Mouse (Mus musculus): ENCODE measurements around the gene Sprtn. TPM values are rescaled to one million over a fixed set of nuclear protein-coding genes. Genes with fewer than 3 reads are reported as not detected.

Gene Sprtn
- polyA plus RNA-seq, 1 experiment, result 9.0 TPM

GRCm38 (mm10) chr8:124903198-124903597 is 5.5 kb downstream of the Sprtn start:
- H3K4me1 ChIP-seq (ENCODE audit: control insufficient read depth, insufficient read depth, insufficient read length, low read length), result peaks cover 5% of the 10 kb centered on the region; the same call in 1 of the 2 replicates
- no peaks in the 10 kb centered on the region for H3K27me3 ChIP-seq (ENCODE audit: control insufficient read depth, insufficient read depth, low read length)
- H3K36me3 ChIP-seq (ENCODE audit: control insufficient read depth, insufficient read depth, low read length), result peaks cover 56% of the 10 kb centered on the region
- H3K27ac ChIP-seq (ENCODE audit: insufficient read depth, low read depth, low read length), result no peak overlapping the region
- TF ChIP-seq CTCF (IDR thresholded peaks at IDR 0.05; ENCODE audit: extremely low read depth, insufficient read length, insufficient replicate concordance, low read depth, low read length), result no peak
- no peak for TF ChIP-seq POLR2A (IDR thresholded peaks at IDR 0.05; ENCODE audit: low read depth, low read length)
- 68% methylated on average over 15 of the region's 15 CpGs for WGBS
- H3K4me3 ChIP-seq (ENCODE audit: low read depth, low read length), result no peak overlapping the region

DNA sequence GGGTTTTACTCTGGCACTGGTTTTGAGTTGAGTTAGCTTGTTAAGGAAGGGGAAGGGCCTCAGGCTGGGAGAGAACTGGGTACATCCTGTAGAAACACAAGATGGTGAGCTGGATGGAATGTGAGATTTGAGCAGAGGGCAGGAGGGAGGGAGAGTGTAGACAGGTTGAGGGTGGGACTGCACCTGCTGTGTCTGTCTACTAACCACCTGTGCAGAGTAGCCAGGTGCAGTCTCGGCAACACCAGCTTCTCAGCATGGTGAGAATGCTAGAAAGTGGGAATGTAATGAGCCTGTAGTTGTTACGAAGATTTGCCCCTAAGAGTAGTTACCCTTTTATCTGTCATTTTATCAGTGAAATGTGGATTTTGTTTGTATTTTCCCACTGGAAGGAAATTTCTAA is 7.8 kb downstream of the Sprtn start:
- 59% methylated on average over 2 of the region's 2 CpGs for WGBS
- Histone ChIP-seq H3K27me3 (ENCODE audit: control insufficient read depth, insufficient read depth, low read length) (no peaks in the 10 kb centered on the region), H3K36me3 (ENCODE audit: control insufficient read depth, insufficient read depth, low read length) (peaks cover 64% of the 10 kb centered on the region), H3K27ac (ENCODE audit: insufficient read depth, low read depth, low read length) (no peak overlapping the region), H3K4me3 (ENCODE audit: low read depth, low read length) (no peak overlapping the region), H3K4me1 (ENCODE audit: control insufficient read depth, insufficient read depth, insufficient read length, low read length) (no peaks in the 10 kb centered on the region; the same call in 1 of the 2 replicates)
- TF ChIP-seq POLR2A (IDR thresholded peaks at IDR 0.05; ENCODE audit: low read depth, low read length) (no peak), CTCF (IDR thresholded peaks at IDR 0.05; ENCODE audit: extremely low read depth, insufficient read length, insufficient replicate concordance, low read depth, low read length) (no peak)

DNA sequence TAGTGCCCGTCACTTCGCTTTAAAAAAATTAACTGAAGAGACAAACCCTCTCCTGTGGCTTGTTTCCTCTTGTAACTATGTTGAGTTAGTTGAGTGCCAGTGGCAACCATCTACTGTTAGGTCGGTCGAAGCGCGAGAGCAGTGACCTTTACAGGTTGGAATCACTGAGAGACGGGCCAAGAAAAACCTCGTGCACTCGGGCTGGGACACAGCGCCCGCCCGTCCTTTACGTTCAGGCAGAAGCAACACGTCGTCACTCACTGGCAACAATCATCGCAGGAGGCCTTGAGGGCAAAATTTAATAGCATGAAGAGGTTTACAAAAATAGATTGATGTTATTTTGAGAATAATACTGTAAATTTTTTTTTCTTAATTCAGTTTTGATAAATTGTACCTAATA is 12.2 kb downstream of the Sprtn start:
- TF ChIP-seq POLR2A (IDR thresholded peaks at IDR 0.05; ENCODE audit: low read depth, low read length) (no peak), CTCF (IDR thresholded peaks at IDR 0.05; ENCODE audit: extremely low read depth, insufficient read length, insufficient replicate concordance, low read depth, low read length) (no peak)
- no peaks in the 10 kb centered on the region for H3K27me3 ChIP-seq (ENCODE audit: control insufficient read depth, insufficient read depth, low read length)
- 94% methylated on average over 16 of the region's 16 CpGs for WGBS
- H3K36me3 ChIP-seq (ENCODE audit: control insufficient read depth, insufficient read depth, low read length), result peaks cover 46% of the 10 kb centered on the region
- no peak overlapping the region for H3K27ac ChIP-seq (ENCODE audit: insufficient read depth, low read depth, low read length)
- H3K4me3 ChIP-seq (ENCODE audit: low read depth, low read length), result no peak overlapping the region
- H3K4me1 ChIP-seq (ENCODE audit: control insufficient read depth, insufficient read depth, insufficient read length, low read length), result no peaks in the 10 kb centered on the region

DNA sequence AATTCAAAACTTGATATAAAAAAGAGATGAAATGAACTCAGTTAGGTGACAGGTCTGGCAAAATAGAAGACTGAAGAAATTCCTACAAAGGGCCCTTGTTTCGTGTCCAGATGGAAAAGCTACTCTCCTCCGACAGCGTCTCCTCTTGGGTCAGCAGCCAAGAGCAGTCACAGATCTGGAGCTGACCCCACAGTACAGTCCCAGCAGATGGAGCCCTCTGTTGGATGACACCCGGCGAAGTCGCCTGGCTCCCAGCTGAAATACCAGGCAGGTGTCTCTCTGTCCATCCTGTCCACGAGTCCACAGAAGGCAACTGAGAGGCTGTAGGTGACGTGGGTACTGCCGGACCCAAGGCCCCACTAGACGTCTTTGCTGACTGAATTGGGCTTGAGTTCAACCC is 12.7 kb downstream of the Sprtn start:
- no peak for TF ChIP-seq CTCF (IDR thresholded peaks at IDR 0.05; ENCODE audit: extremely low read depth, insufficient read length, insufficient replicate concordance, low read depth, low read length)
- no peak for TF ChIP-seq POLR2A (IDR thresholded peaks at IDR 0.05; ENCODE audit: low read depth, low read length)
- Histone ChIP-seq H3K27me3 (ENCODE audit: control insufficient read depth, insufficient read depth, low read length) (no peaks in the 10 kb centered on the region), H3K36me3 (ENCODE audit: control insufficient read depth, insufficient read depth, low read length) (peaks cover 48% of the 10 kb centered on the region), H3K4me3 (ENCODE audit: low read depth, low read length) (no peak overlapping the region), H3K4me1 (ENCODE audit: control insufficient read depth, insufficient read depth, insufficient read length, low read length) (no peaks in the 10 kb centered on the region), H3K27ac (ENCODE audit: insufficient read depth, low read depth, low read length) (no peak overlapping the region)
- WGBS, result 78% methylated on average over 10 of the region's 10 CpGs

- TF ChIP-seq POLR2A (IDR thresholded peaks at IDR 0.05; ENCODE audit: low read depth, low read length) (no peak), CTCF (IDR thresholded peaks at IDR 0.05; ENCODE audit: extremely low read depth, insufficient read length, insufficient replicate concordance, low read depth, low read length) (no peak)
Measured at GRCm38 (mm10) chr8:124911938-124912872, 14.5 kb downstream of the Sprtn start.

GRCm38 (mm10) chr8:124914061-124914460 is 16.4 kb downstream of the Sprtn start:
- TF ChIP-seq POLR2A (IDR thresholded peaks at IDR 0.05; ENCODE audit: low read depth, low read length) (no peak), CTCF (IDR thresholded peaks at IDR 0.05; ENCODE audit: extremely low read depth, insufficient read length, insufficient replicate concordance, low read depth, low read length) (no peak)
- no peak overlapping the region for H3K4me3 ChIP-seq (ENCODE audit: low read depth, low read length)
- no peaks in the 10 kb centered on the region for H3K4me1 ChIP-seq (ENCODE audit: control insufficient read depth, insufficient read depth, insufficient read length, low read length)
- peaks cover 26% of the 10 kb centered on the region for H3K36me3 ChIP-seq (ENCODE audit: control insufficient read depth, insufficient read depth, low read length)
- no peaks in the 10 kb centered on the region for H3K27me3 ChIP-seq (ENCODE audit: control insufficient read depth, insufficient read depth, low read length)
- no peak overlapping the region for H3K27ac ChIP-seq (ENCODE audit: insufficient read depth, low read depth, low read length)
- 98% methylated on average over 5 of the region's 5 CpGs for WGBS

More at GRCm38 (mm10) chr8:124911938-124912872, 14.5 kb downstream of the Sprtn start:
- peaks cover 35% of the 10 kb centered on the region for H3K36me3 ChIP-seq (ENCODE audit: control insufficient read depth, insufficient read depth, low read length)
- H3K4me3 ChIP-seq (ENCODE audit: low read depth, low read length), result no peak overlapping the region
- WGBS, result 75% methylated on average over 17 of the region's 17 CpGs
- H3K27ac ChIP-seq (ENCODE audit: insufficient read depth, low read depth, low read length), result no peak overlapping the region
- H3K4me1 ChIP-seq (ENCODE audit: control insufficient read depth, insufficient read depth, insufficient read length, low read length), result no peaks in the 10 kb centered on the region
- no peaks in the 10 kb centered on the region for H3K27me3 ChIP-seq (ENCODE audit: control insufficient read depth, insufficient read depth, low read length)

DNA sequence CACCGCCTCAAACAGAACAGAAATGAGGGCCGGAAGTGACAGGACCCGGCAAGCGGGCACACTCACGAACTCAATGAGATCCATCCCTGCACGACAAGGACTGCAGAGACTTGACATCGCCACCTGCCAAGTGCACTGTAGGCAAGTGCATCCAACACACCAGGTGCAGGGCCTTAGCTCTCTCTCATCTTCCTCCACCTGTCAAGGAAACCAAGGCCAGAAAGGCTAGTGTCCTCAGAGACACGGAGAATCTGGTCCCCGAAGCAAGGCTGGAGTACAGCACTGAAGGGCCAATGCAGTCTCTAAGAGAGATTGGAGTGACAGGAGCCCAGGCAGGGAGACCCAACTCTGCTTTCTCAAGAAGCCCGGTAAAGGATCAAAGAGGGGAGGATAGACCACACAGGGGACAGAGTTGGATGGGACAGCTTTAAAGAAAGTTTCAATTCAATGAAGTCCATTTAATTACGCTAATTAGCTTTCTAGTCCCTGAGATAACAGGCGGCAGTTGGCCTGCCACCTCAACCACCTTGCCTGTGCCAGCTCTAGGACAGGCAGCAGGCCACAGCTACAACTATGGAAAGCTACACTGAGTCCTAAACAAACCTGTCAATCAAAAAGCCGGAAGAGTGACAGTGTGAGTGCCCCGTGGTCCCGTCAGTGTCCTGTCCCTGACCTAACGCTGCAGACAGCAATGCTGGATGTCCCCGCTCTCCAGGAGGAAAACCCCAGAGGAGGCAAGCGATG is 20.2 kb downstream of the Sprtn start:
- H3K27ac ChIP-seq (ENCODE audit: insufficient read depth, low read depth, low read length), result no peak overlapping the region
- H3K36me3 ChIP-seq (ENCODE audit: control insufficient read depth, insufficient read depth, low read length), result peaks cover 11% of the 10 kb centered on the region
- WGBS, result 86% methylated on average over 18 of the region's 18 CpGs
- H3K4me3 ChIP-seq (ENCODE audit: low read depth, low read length), result no peak overlapping the region
- no peaks in the 10 kb centered on the region for H3K27me3 ChIP-seq (ENCODE audit: control insufficient read depth, insufficient read depth, low read length)
- no peak for TF ChIP-seq CTCF (IDR thresholded peaks at IDR 0.05; ENCODE audit: extremely low read depth, insufficient read length, insufficient replicate concordance, low read depth, low read length)
- TF ChIP-seq POLR2A (IDR thresholded peaks at IDR 0.05; ENCODE audit: low read depth, low read length), result no peak
- H3K4me1 ChIP-seq (ENCODE audit: control insufficient read depth, insufficient read depth, insufficient read length, low read length), result peaks cover 14% of the 10 kb centered on the region
